Mouse (Mus musculus) testis, adult 2 months (tissue): ENCODE results near the gene Vat1. TPM values are rescaled to one million over a fixed set of nuclear protein-coding genes. Genes with fewer than 3 reads are reported as not detected.
"Not testable (repeated sequence)": the region's sequence is repeated elsewhere in the genome, so short reads cannot be mapped to it uniquely, and the experiment has no call there.

ENCODE experiments used
- H3K27ac ChIP-seq: fragments of 200-500 bp; 2 replicates; pipeline ENCODE4 v1.5.1; 2012; ENCODE audit warnings: low read depth, low read length; ENCODE audit not compliant: control insufficient read depth, insufficient read depth
- H3K27me3 ChIP-seq: fragments of 200-500 bp; 2 replicates; pipeline ENCODE4 v1.6.1; 2012; ENCODE audit warnings: mild to moderate bottlenecking, low read length, moderate library complexity; ENCODE audit not compliant: control insufficient read depth, insufficient read depth
- H3K36me3 ChIP-seq: fragments of 200-500 bp; 2 replicates; pipeline ENCODE4 v1.6.1; 2012; ENCODE audit warnings: mild to moderate bottlenecking, low read length; ENCODE audit not compliant: control insufficient read depth, insufficient read depth
- H3K4me1 ChIP-seq: fragments of 200-500 bp; 2 replicates; pipeline ENCODE4 v1.6.1; 2012; ENCODE audit warnings: low read length; ENCODE audit not compliant: control insufficient read depth, insufficient read depth
- H3K4me3 ChIP-seq: fragments of 200-500 bp; 2 replicates; pipeline ENCODE4 v1.5.1; 2012; ENCODE audit warnings: low read depth, mild to moderate bottlenecking, low read length, moderate library complexity, mixed read lengths; ENCODE audit not compliant: control insufficient read depth
- CTCF ChIP-seq: fragments of 200-500 bp; IDR thresholded peaks from 2 replicates; pipeline ENCODE4 v1.5.1; 2012; ENCODE audit warnings: low read depth, mild to moderate bottlenecking, inconsistent platforms, low read length, moderate library complexity; ENCODE audit not compliant: control insufficient read depth, insufficient read depth, insufficient replicate concordance
- POLR2A ChIP-seq: fragments of 200-500 bp; IDR thresholded peaks from 2 replicates; pipeline ENCODE4 v1.6.1; 2012; ENCODE audit warnings: low read depth, mild to moderate bottlenecking, inconsistent platforms, low read length, moderate library complexity; ENCODE audit not compliant: control insufficient read depth
- polyA plus RNA-seq: library from polyadenylated mRNA; depleted of rRNA; stranded (reverse); fragments of >200 nt; gene quantifications from 2 replicates; pipeline ENCODE4 v1.2.3, GENCODE M21; 2012

Vat1 gene
- polyA plus RNA-seq, 1 experiment: 43.3 TPM

- Histone ChIP-seq H3K4me3 (no peak overlapping the region), H3K4me1 (peaks cover 15% of the 10 kb centered on the region), H3K27ac (no peak overlapping the region), H3K36me3 (no peaks in the 10 kb centered on the region), H3K27me3 (no peaks in the 10 kb centered on the region)
- TF ChIP-seq POLR2A (no peak), CTCF (no peak)
Observed at GRCm38 (mm10) chr11:101472336-101472735, 6.3 kb upstream of the Vat1 start.

DNA sequence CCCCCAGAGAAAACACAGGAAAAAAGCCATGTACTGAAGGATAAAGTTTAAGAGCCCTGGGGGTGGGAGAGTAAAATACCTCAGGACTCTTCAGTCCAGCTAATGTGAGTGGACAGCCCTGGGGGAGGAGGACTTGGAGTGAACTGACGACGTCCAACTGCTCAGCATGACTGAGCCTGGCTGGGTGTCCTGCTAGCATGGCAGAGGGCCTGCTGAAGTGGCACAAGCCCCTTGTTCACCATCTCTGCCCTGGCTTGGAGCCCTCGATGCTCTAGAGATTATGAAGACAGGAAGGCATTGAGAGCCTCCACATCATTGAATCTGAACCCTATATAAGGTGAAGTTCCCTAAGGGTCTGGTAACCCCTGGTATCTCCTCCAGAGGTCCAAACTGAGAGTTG, 5.9 kb upstream of the Vat1 start:
- Histone ChIP-seq H3K36me3 (no peaks in the 10 kb centered on the region), H3K27me3 (no peaks in the 10 kb centered on the region), H3K4me3 (no peak overlapping the region), H3K27ac (no peak overlapping the region), H3K4me1 (peaks cover 15% of the 10 kb centered on the region)
- TF ChIP-seq CTCF: no peak

GRCm38 (mm10) chr11:101470206-101470605, 4.2 kb upstream of the Vat1 start:
- Histone ChIP-seq H3K27me3 (no peaks in the 10 kb centered on the region), H3K4me1 (peaks cover 18% of the 10 kb centered on the region), H3K4me3 (no peak overlapping the region), H3K27ac (no peak overlapping the region), H3K36me3 (no peaks in the 10 kb centered on the region)
- TF ChIP-seq POLR2A: no peak
- TF ChIP-seq CTCF: no peak

GRCm38 (mm10) chr11:101469155-101469554, 3.1 kb upstream of the Vat1 start:
- H3K27ac ChIP-seq: no peak overlapping the region
- no peak for TF ChIP-seq CTCF
- no peak for TF ChIP-seq POLR2A
- H3K4me1 ChIP-seq: peaks cover 24% of the 10 kb centered on the region
- H3K4me3 ChIP-seq: peak overlapping the region; percentile 79; the same call in 1 of the 2 replicates
- H3K36me3 ChIP-seq: no peaks in the 10 kb centered on the region
- no peaks in the 10 kb centered on the region for H3K27me3 ChIP-seq

GRCm38 (mm10) chr11:101468731-101469130, 2.7 kb upstream of the Vat1 start:
- peaks cover 25% of the 10 kb centered on the region for H3K4me1 ChIP-seq
- no peaks in the 10 kb centered on the region for H3K36me3 ChIP-seq
- TF ChIP-seq POLR2A: no peak
- TF ChIP-seq CTCF: no peak
- H3K4me3 ChIP-seq: peak overlapping the region; percentile 79
- H3K27me3 ChIP-seq: no peaks in the 10 kb centered on the region
- no peak overlapping the region for H3K27ac ChIP-seq

DNA sequence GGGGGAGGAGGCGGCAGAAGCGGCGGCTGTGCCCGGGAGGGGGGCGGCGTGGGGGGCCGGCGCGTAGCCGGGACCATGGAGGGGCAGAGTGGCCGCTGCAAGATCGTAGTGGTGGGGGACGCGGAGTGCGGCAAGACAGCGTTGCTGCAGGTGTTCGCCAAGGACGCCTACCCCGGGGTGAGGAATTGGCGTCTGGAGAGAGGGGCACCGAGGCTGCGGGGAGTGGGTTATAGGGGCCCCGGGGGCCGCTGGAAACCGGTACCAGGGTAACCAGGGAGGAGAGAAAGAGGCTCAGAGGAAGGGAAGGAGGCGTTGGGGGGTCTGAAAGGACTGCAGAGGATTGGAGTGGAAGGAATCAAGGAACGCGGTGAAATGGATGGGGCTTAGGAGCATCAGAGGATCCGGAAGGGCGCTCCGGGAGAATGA, 2.2 kb upstream of the Vat1 start:
- no peaks in the 10 kb centered on the region for H3K27me3 ChIP-seq
- H3K27ac ChIP-seq: no peak overlapping the region; the same call in 1 of the 2 replicates
- H3K4me1 ChIP-seq: peaks cover 25% of the 10 kb centered on the region
- no peak for TF ChIP-seq POLR2A
- no peak for TF ChIP-seq CTCF
- peak overlapping the region; percentile 79 for H3K4me3 ChIP-seq
- no peaks in the 10 kb centered on the region for H3K36me3 ChIP-seq

DNA sequence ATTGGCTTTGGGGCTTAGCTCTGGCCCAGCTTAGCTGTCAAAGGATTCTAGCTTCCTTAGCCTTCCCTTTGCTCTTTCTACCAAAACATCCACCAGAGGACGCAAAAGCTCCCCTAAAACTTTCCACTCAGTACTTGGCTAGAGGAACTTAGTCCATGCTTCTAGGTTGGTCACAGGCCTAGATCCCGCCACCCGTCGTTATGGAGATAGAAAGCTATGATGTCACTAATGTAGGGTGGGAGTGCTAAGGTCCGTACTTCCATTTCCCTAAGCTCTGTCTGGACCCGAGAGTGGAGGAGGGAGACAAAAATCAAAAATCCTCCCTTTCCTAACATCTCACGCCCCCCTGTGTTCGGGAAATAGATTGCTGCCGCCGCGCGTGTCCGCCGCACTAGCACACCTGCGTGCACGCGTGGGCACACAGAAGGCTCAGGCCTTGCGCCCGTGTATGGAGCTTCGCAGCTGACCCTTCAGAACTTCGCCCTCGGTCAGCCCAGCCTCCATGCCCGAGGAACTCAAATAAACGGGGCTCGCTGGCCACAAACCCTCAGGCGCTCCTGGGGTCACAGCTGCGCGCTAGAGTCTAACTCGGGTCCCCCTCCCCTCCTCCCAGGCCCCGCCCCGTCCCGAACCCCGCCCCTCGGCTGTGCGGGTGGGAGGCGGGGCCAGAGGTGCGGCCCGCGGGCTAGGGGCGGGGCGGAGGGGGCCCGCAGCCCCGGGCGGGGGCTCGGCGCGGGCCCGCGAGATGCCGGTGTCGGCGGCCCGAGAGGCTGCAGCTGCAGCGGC, 1.6 kb upstream of the Vat1 start:
- no peak for TF ChIP-seq POLR2A
- TF ChIP-seq CTCF: peak; percentile 25; the same call in 1 of the 2 replicates
- Histone ChIP-seq H3K4me3 (peak overlapping the region; percentile 79), H3K27me3 (no peaks in the 10 kb centered on the region), H3K4me1 (peaks cover 27% of the 10 kb centered on the region), H3K36me3 (no peaks in the 10 kb centered on the region), H3K27ac (peak overlapping the region; percentile 41)

- not testable (repeated sequence) for H3K36me3 ChIP-seq, H3K27me3 ChIP-seq, H3K27ac ChIP-seq, H3K4me3 ChIP-seq
- H3K4me1 ChIP-seq: peaks cover 30% of the 10 kb centered on the region
Observed at GRCm38 (mm10) chr11:101466552-101466950, 521 bp upstream of the Vat1 start.
